Comparison of ENCODE assay signal across 11 mouse cellular contexts in the genomic region with DNA sequence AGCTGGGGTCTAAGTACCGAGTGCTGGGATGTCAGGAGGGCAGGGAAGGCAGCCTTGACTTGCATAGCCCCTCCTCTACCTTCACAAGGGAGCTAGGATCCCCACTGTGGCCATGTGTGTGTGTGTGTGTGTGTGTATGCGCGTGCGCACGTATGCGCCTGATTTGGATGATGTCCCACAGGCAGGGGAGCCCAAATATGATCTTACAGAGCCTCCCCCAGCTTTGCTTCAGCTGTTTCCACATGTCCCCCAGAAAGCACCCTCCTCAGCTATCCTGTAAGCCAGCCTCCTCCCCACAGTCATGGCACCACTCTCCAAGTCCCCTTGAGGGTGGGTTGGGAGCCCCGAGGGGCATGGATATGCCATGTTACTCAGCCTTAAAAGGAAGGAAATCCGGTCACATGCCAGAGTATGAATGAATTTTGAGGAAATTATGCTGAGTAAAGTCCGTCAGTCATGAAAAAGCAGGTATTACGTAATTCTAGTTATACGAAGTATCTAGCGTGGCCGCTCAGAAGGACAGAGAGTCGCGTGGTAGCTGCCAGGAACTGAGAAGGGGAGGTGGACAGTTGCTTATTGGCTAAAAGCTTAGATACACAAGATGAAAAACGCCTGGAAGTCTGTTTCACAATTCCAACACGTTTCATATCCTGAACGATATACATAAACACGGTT. TPM values are rescaled to one million over a fixed set of nuclear protein-coding genes. Genes with fewer than 3 reads are reported as not detected.
DNase-seq lines count a peak whose midpoint lies in the region; ATAC-seq and TF ChIP-seq lines count a peak whose summit lies in the region.
"Had no signal": no experiment of that assay in that cellular context is flagged by ENCODE, and none has a peak within 500 bp of the region (broad histone marks: within the 10 kb centered on the region; RNA-seq: fewer than 3 reads in every experiment).

No protein-coding gene starts in this region.

- TF ChIP-seq POLR2A in kidney, adult 2 months (IDR thresholded peaks at IDR 0.05; ENCODE audit: low read depth, low read length) = no peak

- no peak overlapping the region for H3K4me3 ChIP-seq in kidney, adult 2 months (ENCODE audit: insufficient read depth, low read depth, low read length)

- H3K36me3 ChIP-seq in kidney, adult 2 months (ENCODE audit: control insufficient read depth, insufficient read depth, low read length) = no peaks in the 10 kb centered on the region; the same call in 1 of the 2 replicates

- H3K27me3 ChIP-seq in kidney, adult 2 months (replicated peaks; ENCODE audit: control insufficient read depth, insufficient read depth, low read length) = no peaks in the 10 kb centered on the region
- H3K27me3 ChIP-seq: CH12.LX had no signal

- H3K4me1 ChIP-seq in kidney, adult 2 months (ENCODE audit: control insufficient read depth, insufficient read depth, low read length) = peaks cover 21% of the 10 kb centered on the region

- no peak overlapping the region for H3K27ac ChIP-seq in kidney, adult 2 months (ENCODE audit: insufficient read depth, low read depth, low read length)
- H3K27ac ChIP-seq: liver, embryonic 14.5 days had no signal

- DNase-seq in kidney, adult 2 months = peak; percentile 66
- DNase-seq in kidney, adult 11 months = no peak
- DNase-seq in heart, adult 9 months (ENCODE audit: low spot score in 2 of 2) = peak; percentile 70 to 74
- DNase-seq in kidney, postnatal 14 days = peak; percentile 51
- no peak for DNase-seq in spleen, postnatal 36 days (ENCODE audit: low spot score in 2 of 2)
- no peak for DNase-seq in layer of hippocampus, postnatal 10 days (ENCODE audit: low spot score in 2 of 2)
- no peak for DNase-seq in layer of hippocampus, adult 11-12 months (ENCODE audit: low spot score)

- 42% methylated on average over 19 of the region's 19 CpGs for WGBS in kidney, adult 2 months

- no peak for TF ChIP-seq CTCF in kidney, adult 2 months (conservative IDR thresholded peaks at IDR 0.05; ENCODE audit: insufficient read depth, insufficient read length, low read depth, low read length)

- peak; percentile 20; the same call in 1 of the 2 replicates for ATAC-seq in monocyte, adult 5-6 weeks (replicated peaks; ENCODE audit: insufficient number of reproducible peaks, low FRiP score, low TSS enrichment, poor library complexity, severe bottlenecking)

RNA-seq across cellular contexts. Expression of a gene that starts 7.4 kb away (rescaled TPM):
- polyA plus RNA-seq in kidney, adult 2 months (2012; rRNA removed) = not detected in 2 replicates
- not detected in 3 replicates for total RNA-seq in monocyte, adult 5-6 weeks (2017)
- not detected for total RNA-seq in layer of hippocampus, postnatal 10 days (2021)
- total RNA-seq: CH12.LX; gastrocnemius, adult 8-10 months had no signal
- polyA plus RNA-seq: liver, embryonic 14.5 days had no signal

RNA-seq across cellular contexts. Expression of a gene that starts 20.8 kb away (rescaled TPM):
- polyA plus RNA-seq in kidney, adult 2 months (2012; rRNA removed) = 45.3 and 54.1 TPM in 2 replicates
- 10.9 to 25.7 TPM (median 22.4 TPM) in 3 replicates for total RNA-seq in monocyte, adult 5-6 weeks (2017)
- total RNA-seq in layer of hippocampus, postnatal 10 days (2021) = 100 to 1,000 TPM in 1 of 2 experiments, 10 to 100 TPM in 1; 93.8 to 103 TPM

RNA-seq across cellular contexts. Expression of a gene that starts 26.1 kb away (rescaled TPM):
- polyA plus RNA-seq in kidney, adult 2 months (2012; rRNA removed) = 307 and 331 TPM in 2 replicates
- 37.4 to 50.9 TPM (median 37.8 TPM) in 3 replicates for total RNA-seq in monocyte, adult 5-6 weeks (2017)
- total RNA-seq in layer of hippocampus, postnatal 10 days (2021) = 100 to 1,000 TPM; 127 to 130 TPM

RNA-seq across cellular contexts. Expression of a gene that starts 32.0 kb away (rescaled TPM):
- polyA plus RNA-seq in kidney, adult 2 months (2012; rRNA removed) = 92.7 and 97.2 TPM in 2 replicates
- total RNA-seq in monocyte, adult 5-6 weeks (2017) = 3.4 to 5.4 TPM (median 4.3 TPM) in 3 replicates
- total RNA-seq in layer of hippocampus, postnatal 10 days (2021) = 1,000 to 10,000 TPM; 1,331 to 1,411 TPM

RNA-seq across cellular contexts. Expression of a gene that starts 44.3 kb away (rescaled TPM):
- not detected in 2 replicates for polyA plus RNA-seq in kidney, adult 2 months (2012; rRNA removed)
- not detected in 3 replicates for total RNA-seq in monocyte, adult 5-6 weeks (2017)
- not detected for total RNA-seq in layer of hippocampus, postnatal 10 days (2021)
- total RNA-seq: CH12.LX had no signal

Comparison
In these comparisons a context has a peak if more than half of its experiments do, and no peak if none do; other contexts are left out.
1. DNase-seq: peak in kidney, adult 2 months (single experiment), heart, adult 9 months (2 of 2) and kidney, postnatal 14 days (single experiment); none in kidney, adult 11 months (single experiment), spleen, postnatal 36 days (0 of 2), layer of hippocampus, postnatal 10 days (0 of 2) and layer of hippocampus, adult 11-12 months (single experiment).